Mouse (Mus musculus): ENCODE results near the gene 1700016D06Rik. TPM values are rescaled to one million over a fixed set of nuclear protein-coding genes. Genes with fewer than 3 reads are reported as not detected.

The 1700016D06Rik gene
- polyA plus RNA-seq, 1 experiment from 2014 or later, result not detected

GRCm38 (mm10) chr8:11730271-11730940 lies 29.5 kb upstream of the 1700016D06Rik start:
- H3K27me3 ChIP-seq (ENCODE audit: control insufficient read depth, insufficient read depth, low read length), result peaks cover 4% of the 10 kb centered on the region
- no peaks in the 10 kb centered on the region for H3K9me3 ChIP-seq (ENCODE audit: control insufficient read depth, low read length)
- H3K4me2 ChIP-seq (ENCODE audit: low read depth, severe bottlenecking), result peak overlapping the region; percentile 64; the same call in 1 of the 2 replicates
- WGBS, result 21% methylated on average over 12 of the region's 12 CpGs
- H3K9ac ChIP-seq (ENCODE audit: low read length), result peak overlapping the region; percentile 31
- peak; percentile 66 for DNase-seq (ENCODE audit: low spot score)
- H3K36me3 ChIP-seq (ENCODE audit: control insufficient read depth, insufficient read depth, low read length), result no peaks in the 10 kb centered on the region
- ATAC-seq (ENCODE audit: insufficient number of reproducible peaks, low FRiP score, low TSS enrichment, low read depth), result no peak
- no peak overlapping the region for H3K4me3 ChIP-seq (ENCODE audit: low read depth, low read length)
- peaks cover 26% of the 10 kb centered on the region for H3K4me1 ChIP-seq (ENCODE audit: control insufficient read depth, insufficient read depth, low read length)
- peak overlapping the region; percentile 43 for H3K27ac ChIP-seq (replicated peaks; ENCODE audit: low read depth, low read length)

- Histone ChIP-seq H3K4me1 (ENCODE audit: control insufficient read depth, insufficient read depth, low read length) (peaks cover 26% of the 10 kb centered on the region), H3K4me2 (ENCODE audit: low read depth, severe bottlenecking) (peak overlapping the region; percentile 64), H3K36me3 (ENCODE audit: control insufficient read depth, insufficient read depth, low read length) (no peaks in the 10 kb centered on the region), H3K9me3 (ENCODE audit: control insufficient read depth, low read length) (no peaks in the 10 kb centered on the region), H3K27ac (replicated peaks; ENCODE audit: low read depth, low read length) (peak overlapping the region; percentile 82), H3K4me3 (ENCODE audit: low read depth, low read length) (peak overlapping the region; percentile 72), H3K9ac (ENCODE audit: low read length) (peak overlapping the region; percentile 93), H3K27me3 (ENCODE audit: control insufficient read depth, insufficient read depth, low read length) (peaks cover 4% of the 10 kb centered on the region)
- DNase-seq (ENCODE audit: low spot score), result peak; percentile 74
- ATAC-seq (ENCODE audit: insufficient number of reproducible peaks, low FRiP score, low TSS enrichment, low read depth), result peak; percentile 5; the same call in 1 of the 2 replicates
- under 1% methylated on average over 57 of the region's 61 CpGs for WGBS
Observed at GRCm38 (mm10) chr8:11728482-11729295, 27.8 kb upstream of the 1700016D06Rik start.

GRCm38 (mm10) chr8:11727651-11728481 lies 27.0 kb upstream of the 1700016D06Rik start, which contains the start of gene Arhgef7:
TSS of gene Arhgef7 (plus strand) at chr8:11727721.
- peak within 1 kb of the TSS; percentile 72 for H3K4me3 ChIP-seq (ENCODE audit: low read depth, low read length)
- H3K9me3 ChIP-seq (ENCODE audit: control insufficient read depth, low read length), result no peaks in the 10 kb centered on the region
- H3K4me2 ChIP-seq (ENCODE audit: low read depth, severe bottlenecking), result peak within 1 kb of the TSS; percentile 64
- under 1% methylated on average over 110 of the region's 127 CpGs for WGBS
- peak within 1 kb of the TSS; percentile 93 for H3K9ac ChIP-seq (ENCODE audit: low read length)
- H3K36me3 ChIP-seq (ENCODE audit: control insufficient read depth, insufficient read depth, low read length), result no peaks in the 10 kb centered on the region
- H3K4me1 ChIP-seq (ENCODE audit: control insufficient read depth, insufficient read depth, low read length), result peaks cover 26% of the 10 kb centered on the region
- peak; percentile 75; the same call in 1 of the 2 replicates for ATAC-seq (ENCODE audit: insufficient number of reproducible peaks, low FRiP score, low TSS enrichment, low read depth)
- H3K27ac ChIP-seq (replicated peaks; ENCODE audit: low read depth, low read length), result peak within 1 kb of the TSS; percentile 82
- H3K27me3 ChIP-seq (ENCODE audit: control insufficient read depth, insufficient read depth, low read length), result peaks cover 4% of the 10 kb centered on the region
- peak; percentile 74 for DNase-seq (ENCODE audit: low spot score)

GRCm38 (mm10) chr8:11727273-11727650 lies 26.4 kb upstream of the 1700016D06Rik start:
- H3K4me3 ChIP-seq (ENCODE audit: low read depth, low read length), result peak overlapping the region; percentile 72
- peak; percentile 67 for DNase-seq (ENCODE audit: low spot score)
- H3K9ac ChIP-seq (ENCODE audit: low read length), result peak overlapping the region; percentile 93
- H3K27ac ChIP-seq (replicated peaks; ENCODE audit: low read depth, low read length), result no peak overlapping the region
- peaks cover 4% of the 10 kb centered on the region for H3K27me3 ChIP-seq (ENCODE audit: control insufficient read depth, insufficient read depth, low read length)
- H3K9me3 ChIP-seq (ENCODE audit: control insufficient read depth, low read length), result no peaks in the 10 kb centered on the region
- 0 out of 2 replicates have a peak, but pooled peaks have one; percentile 10 for ATAC-seq (ENCODE audit: insufficient number of reproducible peaks, low FRiP score, low TSS enrichment, low read depth)
- no peaks in the 10 kb centered on the region for H3K36me3 ChIP-seq (ENCODE audit: control insufficient read depth, insufficient read depth, low read length)
- peaks cover 26% of the 10 kb centered on the region for H3K4me1 ChIP-seq (ENCODE audit: control insufficient read depth, insufficient read depth, low read length)
- peak overlapping the region; percentile 64 for H3K4me2 ChIP-seq (ENCODE audit: low read depth, severe bottlenecking)
- under 1% methylated on average over 22 of the region's 22 CpGs for WGBS

- 78% methylated on average over 4 of the region's 4 CpGs for WGBS
- DNase-seq (ENCODE audit: low spot score), result no peak
- no peak overlapping the region for H3K9ac ChIP-seq (ENCODE audit: low read length)
- H3K27me3 ChIP-seq (ENCODE audit: control insufficient read depth, insufficient read depth, low read length), result no peaks in the 10 kb centered on the region
- H3K4me3 ChIP-seq (ENCODE audit: low read depth, low read length), result no peak overlapping the region
- ATAC-seq (ENCODE audit: insufficient number of reproducible peaks, low FRiP score, low TSS enrichment, low read depth), result no peak
- no peak overlapping the region for H3K4me2 ChIP-seq (ENCODE audit: low read depth, severe bottlenecking)
- H3K36me3 ChIP-seq (ENCODE audit: control insufficient read depth, insufficient read depth, low read length), result no peaks in the 10 kb centered on the region
- H3K9me3 ChIP-seq (ENCODE audit: control insufficient read depth, low read length), result no peaks in the 10 kb centered on the region; the same call in 1 of the 2 replicates
- no peaks in the 10 kb centered on the region for H3K4me1 ChIP-seq (ENCODE audit: control insufficient read depth, insufficient read depth, low read length)
- H3K27ac ChIP-seq (replicated peaks; ENCODE audit: low read depth, low read length), result no peak overlapping the region
Observed at GRCm38 (mm10) chr8:11717194-11717593, 16.3 kb upstream of the 1700016D06Rik start.

DNA sequence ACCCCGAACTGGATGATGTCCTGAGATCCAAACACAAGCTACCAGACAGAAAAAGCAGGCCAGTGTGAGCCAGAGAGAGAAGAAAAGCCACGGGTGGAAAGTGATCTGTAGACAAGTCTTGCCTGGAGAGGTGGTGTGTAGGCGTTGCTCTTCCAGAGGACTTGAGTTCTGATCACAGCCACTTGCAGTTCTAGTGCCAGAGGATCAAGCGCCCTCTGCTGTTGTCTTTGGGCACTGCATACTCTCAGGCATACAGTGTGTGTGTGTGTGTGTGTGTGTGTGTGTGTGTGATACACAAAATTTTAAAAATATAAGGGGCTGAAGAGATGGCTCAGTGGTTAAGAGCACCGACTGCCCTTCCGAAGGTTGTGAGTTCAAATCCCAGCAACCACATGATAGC lies 11.4 kb upstream of the 1700016D06Rik start:
- DNase-seq (ENCODE audit: low spot score) (peak; percentile 54), ATAC-seq (ENCODE audit: insufficient number of reproducible peaks, low FRiP score, low TSS enrichment, low read depth) (no peak)
- H3K4me3 ChIP-seq (ENCODE audit: low read depth, low read length), result no peak overlapping the region
- 82% methylated on average over 6 of the region's 6 CpGs for WGBS
- H3K36me3 ChIP-seq (ENCODE audit: control insufficient read depth, insufficient read depth, low read length), result no peaks in the 10 kb centered on the region
- H3K4me1 ChIP-seq (ENCODE audit: control insufficient read depth, insufficient read depth, low read length), result no peaks in the 10 kb centered on the region
- H3K9me3 ChIP-seq (ENCODE audit: control insufficient read depth, low read length), result no peaks in the 10 kb centered on the region; the same call in 1 of the 2 replicates
- no peaks in the 10 kb centered on the region for H3K27me3 ChIP-seq (ENCODE audit: control insufficient read depth, insufficient read depth, low read length)
- H3K4me2 ChIP-seq (ENCODE audit: low read depth, severe bottlenecking), result no peak overlapping the region
- no peak overlapping the region for H3K9ac ChIP-seq (ENCODE audit: low read length)
- no peak overlapping the region for H3K27ac ChIP-seq (replicated peaks; ENCODE audit: low read depth, low read length)

GRCm38 (mm10) chr8:11710415-11710814 lies 9.6 kb upstream of the 1700016D06Rik start:
- Histone ChIP-seq H3K27ac (replicated peaks; ENCODE audit: low read depth, low read length) (no peak overlapping the region), H3K9me3 (ENCODE audit: control insufficient read depth, low read length) (no peaks in the 10 kb centered on the region), H3K9ac (ENCODE audit: low read length) (no peak overlapping the region), H3K4me2 (ENCODE audit: low read depth, severe bottlenecking) (no peak overlapping the region), H3K27me3 (ENCODE audit: control insufficient read depth, insufficient read depth, low read length) (no peaks in the 10 kb centered on the region), H3K4me3 (ENCODE audit: low read depth, low read length) (no peak overlapping the region), H3K4me1 (ENCODE audit: control insufficient read depth, insufficient read depth, low read length) (no peaks in the 10 kb centered on the region), H3K36me3 (ENCODE audit: control insufficient read depth, insufficient read depth, low read length) (no peaks in the 10 kb centered on the region)
- ATAC-seq (ENCODE audit: insufficient number of reproducible peaks, low FRiP score, low TSS enrichment, low read depth), result no peak
- WGBS, result 62% methylated on average over 5 of the region's 5 CpGs
- no peak for DNase-seq (ENCODE audit: low spot score)

- Histone ChIP-seq H3K36me3 (ENCODE audit: control insufficient read depth, insufficient read depth, low read length) (no peaks in the 10 kb centered on the region), H3K4me1 (ENCODE audit: control insufficient read depth, insufficient read depth, low read length) (no peaks in the 10 kb centered on the region), H3K9ac (ENCODE audit: low read length) (no peak overlapping the region), H3K27ac (replicated peaks; ENCODE audit: low read depth, low read length) (no peak overlapping the region), H3K4me3 (ENCODE audit: low read depth, low read length) (no peak overlapping the region), H3K4me2 (ENCODE audit: low read depth, severe bottlenecking) (no peak overlapping the region), H3K9me3 (ENCODE audit: control insufficient read depth, low read length) (no peaks in the 10 kb centered on the region), H3K27me3 (ENCODE audit: control insufficient read depth, insufficient read depth, low read length) (no peaks in the 10 kb centered on the region)
- ATAC-seq (ENCODE audit: insufficient number of reproducible peaks, low FRiP score, low TSS enrichment, low read depth) (no peak), DNase-seq (ENCODE audit: low spot score) (no peak)
- WGBS, result 84% methylated on average over 3 of the region's 3 CpGs
Observed at GRCm38 (mm10) chr8:11709542-11709941, 8.7 kb upstream of the 1700016D06Rik start.
